In the genomic region with DNA sequence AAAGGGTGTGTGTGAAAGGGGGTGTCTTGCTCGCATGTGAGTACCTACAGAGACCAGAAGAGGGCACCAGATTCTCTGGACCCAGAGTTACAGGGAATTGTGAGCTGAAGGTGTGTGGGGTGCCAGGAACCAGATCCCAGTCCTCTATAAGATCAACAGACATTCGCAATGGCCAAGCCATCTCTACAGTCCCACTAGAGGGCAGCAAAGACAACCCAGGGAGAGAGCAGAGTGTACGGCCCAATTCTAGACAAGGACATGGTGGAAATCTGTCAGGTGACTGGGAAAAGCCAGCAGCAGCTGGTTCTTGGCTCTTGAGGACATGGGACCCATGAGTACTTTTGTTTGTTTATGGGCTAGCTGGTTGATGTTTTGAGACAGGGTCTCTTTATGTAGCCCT, we compare ENCODE assay signal across 8 mouse cellular contexts. TPM values are rescaled to one million over a fixed set of nuclear protein-coding genes. Genes with fewer than 3 reads are reported as not detected.
DNase-seq lines count a peak whose midpoint lies in the region; ATAC-seq and TF ChIP-seq lines count a peak whose summit lies in the region.

No protein-coding gene starts in this region.

- 70% methylated on average over 3 of the region's 3 CpGs for WGBS in small intestine, adult 2 months
- WGBS in forebrain, embryonic 10.5 days = 75% methylated on average over 3 of the region's 3 CpGs

- peak; percentile 38 for ATAC-seq in inflammation-experienced regulatory T-cells, adult 6 months

- TF ChIP-seq POLR2A in small intestine, adult 2 months (IDR thresholded peaks at IDR 0.05; ENCODE audit: low read depth, low read length) = no peak

- H3K9me3 ChIP-seq in forebrain, embryonic 10.5 days = no peaks in the 10 kb centered on the region; the same call in 1 of the 2 replicates

- no peak overlapping the region for H3K27ac ChIP-seq in small intestine, adult 2 months (ENCODE audit: insufficient read depth, low read depth, low read length)
- H3K27ac ChIP-seq in forebrain, embryonic 10.5 days = no peak overlapping the region

- no peaks in the 10 kb centered on the region for H3K4me1 ChIP-seq in small intestine, adult 2 months (ENCODE audit: control insufficient read depth, insufficient read depth, insufficient read length, low read length)
- no peaks in the 10 kb centered on the region for H3K4me1 ChIP-seq in forebrain, embryonic 10.5 days

- H3K27me3 ChIP-seq in small intestine, adult 2 months (ENCODE audit: control insufficient read depth, insufficient read depth, low read length) = no peaks in the 10 kb centered on the region
- H3K27me3 ChIP-seq in forebrain, embryonic 10.5 days (ENCODE audit: poor library complexity, severe bottlenecking) = no peaks in the 10 kb centered on the region

- H3K4me3 ChIP-seq in small intestine, adult 2 months (ENCODE audit: low read depth, low read length) = no peak overlapping the region
- H3K4me3 ChIP-seq in forebrain, embryonic 10.5 days = no peak overlapping the region

- peak; percentile 73; the same call in 1 of the 2 replicates for TF ChIP-seq CTCF in small intestine, adult 2 months (IDR thresholded peaks at IDR 0.05; ENCODE audit: extremely low read depth, insufficient read length, insufficient replicate concordance, low read depth, low read length)

- peaks cover 5% of the 10 kb centered on the region; the same call in 1 of the 2 replicates for H3K36me3 ChIP-seq in small intestine, adult 2 months (ENCODE audit: control insufficient read depth, insufficient read depth, low read length)
- 0 out of 2 replicates have a peak, but pooled peaks cover 3% of the 10 kb centered on the region for H3K36me3 ChIP-seq in forebrain, embryonic 10.5 days (replicated peaks)

- peak; percentile 59 for DNase-seq in embryo, embryonic 10 days (ENCODE audit: low spot score)
- no peak for DNase-seq in embryo, embryonic 9.5 days (ENCODE audit: extremely low spot score)
- DNase-seq in spleen, postnatal 36 days (ENCODE audit: low spot score in 2 of 2) = peak; percentile 47 to 48
- no peak for DNase-seq in spleen, postnatal 14 days (ENCODE audit: low spot score in 2 of 2)
- DNase-seq in ovary, adult 18-20 months (ENCODE audit: low spot score) = no peak
- no peak for DNase-seq in forebrain, embryonic 10.5 days (ENCODE audit: extremely low spot score, low spot score)

RNA-seq across cellular contexts. Expression of a gene that starts 10.5 kb away (rescaled TPM):
- 10 to 100 TPM; 15.1 to 21.3 (median 20.2) TPM for polyA plus RNA-seq in inflammation-experienced regulatory T-cells, adult 6 months (2017; shearing (Covaris generic))
- 21.4 and 28.8 TPM in 2 replicates for polyA plus RNA-seq in small intestine, adult 2 months (2012; rRNA removed)
- 9.3 and 12.4 TPM in 2 replicates for polyA plus RNA-seq in forebrain, embryonic 10.5 days (2016; fragmentation: Nextera tagmentation; extraction: Ambion mirVana)

RNA-seq across cellular contexts. Expression of a gene that starts 20.1 kb away (rescaled TPM):
- polyA plus RNA-seq in inflammation-experienced regulatory T-cells, adult 6 months (2017; shearing (Covaris generic)) = under 1 TPM in 2 of 3 experiments, not detected in 1; 0.59 to 0.88 TPM
- 2.6 and 4.7 TPM in 2 replicates for polyA plus RNA-seq in small intestine, adult 2 months (2012; rRNA removed)
- polyA plus RNA-seq in forebrain, embryonic 10.5 days (2016; fragmentation: Nextera tagmentation; extraction: Ambion mirVana) = 0.93 and 1.2 TPM in 2 replicates

RNA-seq across cellular contexts. Expression of a gene that starts 20.2 kb away (rescaled TPM):
- not detected for polyA plus RNA-seq in inflammation-experienced regulatory T-cells, adult 6 months (2017; shearing (Covaris generic))
- polyA plus RNA-seq in small intestine, adult 2 months (2012; rRNA removed) = 0.46 and 1.6 TPM in 2 replicates
- 0.34 and 0.53 TPM in 2 replicates for polyA plus RNA-seq in forebrain, embryonic 10.5 days (2016; fragmentation: Nextera tagmentation; extraction: Ambion mirVana)

RNA-seq across cellular contexts. Expression of a gene that starts 23.3 kb away (rescaled TPM):
- 1 to 10 TPM; 1.3 to 2.6 (median 1.5) TPM for polyA plus RNA-seq in inflammation-experienced regulatory T-cells, adult 6 months (2017; shearing (Covaris generic))
- polyA plus RNA-seq in small intestine, adult 2 months (2012; rRNA removed) = 7.1 and 14.5 TPM in 2 replicates
- 27.8 and 28.6 TPM in 2 replicates for polyA plus RNA-seq in forebrain, embryonic 10.5 days (2016; fragmentation: Nextera tagmentation; extraction: Ambion mirVana)

RNA-seq across cellular contexts. Expression of a gene that starts 34.3 kb away (rescaled TPM):
- 1 to 10 TPM in 2 of 3 experiments, not detected in 1; 1.1 TPM for polyA plus RNA-seq in inflammation-experienced regulatory T-cells, adult 6 months (2017; shearing (Covaris generic))
- 0.24 TPM in 1 of 2 replicates, not detected in the other for polyA plus RNA-seq in small intestine, adult 2 months (2012; rRNA removed)
- polyA plus RNA-seq in forebrain, embryonic 10.5 days (2016; fragmentation: Nextera tagmentation; extraction: Ambion mirVana) = 3.6 and 3.9 TPM in 2 replicates

Comparison
In these comparisons a context has a peak if more than half of its experiments do, and no peak if none do; other contexts are left out.
1. DNase-seq: peak in embryo, embryonic 10 days (single experiment) and spleen, postnatal 36 days (2 of 2); none in embryo, embryonic 9.5 days (single experiment), spleen, postnatal 14 days (0 of 2), ovary, adult 18-20 months (single experiment) and forebrain, embryonic 10.5 days (single experiment).